In genomic region chr1:180403694-180404606, GRCm38 (mm10) we compare ENCODE assay signal across 8 mouse cellular contexts.
DNase-seq lines count a peak whose midpoint lies in the region; ATAC-seq lines count a peak whose summit lies in the region.

No protein-coding gene starts in this region.

- H3K4me3 ChIP-seq in brown adipose tissue, adult 24 weeks (ENCODE audit: insufficient read depth, low read depth, low read length), result peak overlapping the region; percentile 42

- peak; percentile 71 for ATAC-seq in megakaryocyte progenitor cell, adult 5-6 weeks (replicated peaks; ENCODE audit: poor library complexity)

- intact Hi-C loops in heart, postnatal 10 days (cut with DNase I), result loop anchor here (2.0 kb wide), 1 partner anchor 73 kb away; the partner anchor contains the start of gene Itpkb

- H3K4me1 ChIP-seq in brown adipose tissue, adult 24 weeks (ENCODE audit: control insufficient read depth, insufficient read depth, insufficient read length, low read length), result peaks cover 72% of the 10 kb centered on the region

- H3K27ac ChIP-seq in brown adipose tissue, adult 24 weeks (replicated peaks; ENCODE audit: low read depth, low read length), result peak overlapping the region; percentile 100

- DNase-seq in gastrocnemius, postnatal 25 days, result peak; percentile 65
- no peak for DNase-seq in gastrocnemius, postnatal 4 days (ENCODE audit: low spot score in 2 of 2)
- DNase-seq in heart, postnatal 10 days, result peak; percentile 71 to 73
- peak; percentile 51 to 72 for DNase-seq in kidney, postnatal 4 days
- DNase-seq in thymus, postnatal 0 days (ENCODE audit: low spot score), result peak; percentile 79
- DNase-seq in cerebellum, adult 8-10 months, result no peak

Comparison
In these comparisons a context has a peak if more than half of its experiments do, and no peak if none do; other contexts are left out.
1. DNase-seq: peak in gastrocnemius, postnatal 25 days (single experiment), heart, postnatal 10 days (2 of 2), kidney, postnatal 4 days (2 of 2) and thymus, postnatal 0 days (single experiment); none in gastrocnemius, postnatal 4 days (0 of 2) and cerebellum, adult 8-10 months (single experiment).